Comparison of ENCODE assay signal across 24 mouse cellular contexts in the genomic region with DNA sequence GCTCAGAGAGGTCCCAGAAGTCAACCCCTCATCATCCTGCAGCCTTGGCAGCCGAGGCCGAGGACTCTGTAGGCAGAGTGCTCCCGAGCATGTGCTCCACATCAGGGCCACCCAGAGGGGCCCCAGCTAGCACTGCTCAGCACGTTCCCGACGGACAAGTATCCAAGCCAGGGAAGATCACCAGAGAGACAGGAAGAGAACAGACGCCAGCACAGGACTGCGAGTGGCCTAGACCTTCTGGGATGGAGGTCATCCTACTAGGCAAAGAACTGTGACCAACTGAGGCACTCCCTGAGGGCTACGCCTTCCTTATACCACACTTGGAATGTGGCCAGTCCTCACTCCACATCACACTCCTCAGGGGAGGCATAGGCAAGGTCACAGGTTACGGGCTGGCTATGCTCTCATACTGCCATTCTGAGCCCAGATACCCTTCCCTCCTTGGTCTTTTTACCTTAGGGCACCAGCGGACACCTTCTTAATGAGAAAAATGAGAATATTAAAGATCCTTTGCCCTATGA. TPM values are rescaled to one million over a fixed set of nuclear protein-coding genes. Genes with fewer than 3 reads are reported as not detected.
DNase-seq lines count a peak whose midpoint lies in the region; TF ChIP-seq lines count a peak whose summit lies in the region.
"Had no signal": no experiment of that assay in that cellular context is flagged by ENCODE, and none has a peak within 500 bp of the region (broad histone marks: within the 10 kb centered on the region; RNA-seq: fewer than 3 reads in every experiment).

No protein-coding gene starts in this region.

- TF ChIP-seq POLR2A in heart, adult 2 months (IDR thresholded peaks at IDR 0.05; ENCODE audit: insufficient read depth, low read depth, low read length): no peak

- intact Hi-C loops in heart, adult 2 months (cut with DNase I): no loop called here

- peaks cover 3% of the 10 kb centered on the region; the same call in 1 of the 2 replicates for H3K79me2 ChIP-seq in heart, adult 2 months (replicated peaks; ENCODE audit: control insufficient read depth, insufficient read depth, low read length)

- H3K9ac ChIP-seq in heart, adult 2 months (ENCODE audit: low read depth, low read length): no peak overlapping the region
- H3K9ac ChIP-seq: embryonic facial prominence, embryonic 13.5 days; embryonic facial prominence, embryonic 15.5 days; forebrain, embryonic 12.5 days had no signal

- H3K27ac ChIP-seq in heart, embryonic 10.5 days: no peak overlapping the region
- no peak overlapping the region for H3K27ac ChIP-seq in heart, adult 2 months
- H3K27ac ChIP-seq in brown adipose tissue, adult 24 weeks (replicated peaks; ENCODE audit: low read depth, low read length): peak overlapping the region; percentile 99
- H3K27ac ChIP-seq: embryonic facial prominence, embryonic 13.5 days; embryonic facial prominence, embryonic 15.5 days; forebrain, embryonic 10.5 days; forebrain, embryonic 12.5 days had no signal

- DNase-seq in adrenal gland, postnatal 14 days: peak; percentile 62
- no peak for DNase-seq in adrenal gland, adult 2 months
- peak; percentile 68 for DNase-seq in heart, embryonic 10.5 days (ENCODE audit: low spot score)
- no peak for DNase-seq in heart, adult 2 months
- DNase-seq in adipocyte (ENCODE audit: low spot score): peak; percentile 64
- DNase-seq in lung, adult 18-20 months: no peak
- DNase-seq: adrenal gland, postnatal 36 days; cerebellum, adult 11 months; cerebellum, adult 18-20 months; cerebellum, adult 8-10 months; cerebellum, adult 9-11 months; cerebellum, postnatal 14 days; cerebellum, postnatal 36 days; embryo, embryonic 11 days had no signal

- WGBS in heart, embryonic 10.5 days: 87% methylated on average over 11 of the region's 11 CpGs
- WGBS in heart, adult 2 months: 67% methylated on average over 11 of the region's 11 CpGs

- H3K9me3 ChIP-seq in heart, embryonic 10.5 days: no peaks in the 10 kb centered on the region
- H3K9me3 ChIP-seq: embryonic facial prominence, embryonic 13.5 days; embryonic facial prominence, embryonic 15.5 days; forebrain, embryonic 10.5 days; forebrain, embryonic 12.5 days had no signal

- no peaks in the 10 kb centered on the region for H3K27me3 ChIP-seq in heart, embryonic 10.5 days (ENCODE audit: insufficient read depth, poor library complexity, severe bottlenecking)
- no peaks in the 10 kb centered on the region for H3K27me3 ChIP-seq in heart, adult 2 months (ENCODE audit: control insufficient read depth, insufficient read depth, low read length)
- H3K27me3 ChIP-seq: embryonic facial prominence, embryonic 13.5 days; embryonic facial prominence, embryonic 15.5 days; forebrain, embryonic 12.5 days had no signal

- no peak for TF ChIP-seq EP300 in heart, adult 2 months (IDR thresholded peaks at IDR 0.05; ENCODE audit: insufficient read depth, low read depth, low read length)

- TF ChIP-seq CTCF in heart, adult 2 months (IDR thresholded peaks at IDR 0.05): no peak

- no peaks in the 10 kb centered on the region for H3K4me1 ChIP-seq in heart, embryonic 10.5 days
- H3K4me1 ChIP-seq in heart, adult 2 months (ENCODE audit: control insufficient read depth, insufficient read depth, low read length): peaks cover 2% of the 10 kb centered on the region
- H3K4me1 ChIP-seq in brown adipose tissue, adult 24 weeks (ENCODE audit: control insufficient read depth, insufficient read depth, insufficient read length, low read length): peaks cover 4% of the 10 kb centered on the region; the same call in 1 of the 2 replicates
- H3K4me1 ChIP-seq: embryonic facial prominence, embryonic 13.5 days; embryonic facial prominence, embryonic 15.5 days; forebrain, embryonic 10.5 days; forebrain, embryonic 12.5 days had no signal

- H3K36me3 ChIP-seq in heart, embryonic 10.5 days: peaks cover 94% of the 10 kb centered on the region
- H3K36me3 ChIP-seq in heart, adult 2 months (ENCODE audit: control insufficient read depth, insufficient read depth, low read length): peaks cover 30% of the 10 kb centered on the region

- no peak overlapping the region for H3K4me3 ChIP-seq in heart, embryonic 10.5 days
- H3K4me3 ChIP-seq in heart, adult 2 months: no peak overlapping the region
- H3K4me3 ChIP-seq in brown adipose tissue, adult 24 weeks (ENCODE audit: insufficient read depth, low read depth, low read length): no peak overlapping the region
- H3K4me3 ChIP-seq: embryonic facial prominence, embryonic 13.5 days; embryonic facial prominence, embryonic 15.5 days; erythroblast, embryonic 14.5 days; forebrain, embryonic 10.5 days; forebrain, embryonic 12.5 days had no signal

RNA-seq across cellular contexts. Expression of gene Hadha, which starts 19.2 kb away (rescaled TPM):
- total RNA-seq in adrenal gland, postnatal 14 days (2021): 813 and 814 TPM in 2 replicates
- total RNA-seq in adrenal gland, adult 2 months (2021): 100 to 1,000 TPM; 558 to 581 TPM
- 72.9 and 82.6 TPM in 2 replicates for polyA plus RNA-seq in adrenal gland, adult 2 months (2012; rRNA removed)
- 136 and 210 TPM in 2 replicates for polyA plus RNA-seq in heart, embryonic 10.5 days (2016; fragmentation: Nextera tagmentation; extraction: Ambion mirVana)
- total RNA-seq in heart, adult 2 months (2021): 1,000 to 10,000 TPM; 1,174 to 1,333 TPM
- 367 and 592 TPM in 2 replicates for polyA plus RNA-seq in heart, adult 2 months (2012; rRNA removed)
- 1,889 and 2,102 TPM in 2 replicates for polyA plus RNA-seq in brown adipose tissue, adult 24 weeks (2012; ENCODE audit: insufficient read depth, insufficient read length, missing spikeins)

RNA-seq across cellular contexts. Expression of gene Hadhb, which starts 19.3 kb away (rescaled TPM):
- total RNA-seq in adrenal gland, postnatal 14 days (2021): 1,392 and 1,422 TPM in 2 replicates
- total RNA-seq in adrenal gland, adult 2 months (2021): 1,000 to 10,000 TPM in 1 of 2 experiments, 100 to 1,000 TPM in 1; 944 to 1,072 TPM
- polyA plus RNA-seq in adrenal gland, adult 2 months (2012; rRNA removed): 65.7 and 66.9 TPM in 2 replicates
- polyA plus RNA-seq in heart, embryonic 10.5 days (2016; fragmentation: Nextera tagmentation; extraction: Ambion mirVana): 207 and 288 TPM in 2 replicates
- 1,000 to 10,000 TPM; 1,981 to 2,338 TPM for total RNA-seq in heart, adult 2 months (2021)
- polyA plus RNA-seq in heart, adult 2 months (2012; rRNA removed): 1,187 and 1,731 TPM in 2 replicates
- polyA plus RNA-seq in brown adipose tissue, adult 24 weeks (2012; ENCODE audit: insufficient read depth, insufficient read length, missing spikeins): 4,023 and 4,386 TPM in 2 replicates

RNA-seq across cellular contexts. Expression of gene 3110082J24Rik, which starts 29.9 kb away (rescaled TPM):
- not detected in 2 replicates for total RNA-seq in adrenal gland, postnatal 14 days (2021)
- not detected for total RNA-seq in adrenal gland, adult 2 months (2021)
- polyA plus RNA-seq in adrenal gland, adult 2 months (2012; rRNA removed): not detected in 2 replicates
- polyA plus RNA-seq in heart, embryonic 10.5 days (2016; fragmentation: Nextera tagmentation; extraction: Ambion mirVana): 0.18 TPM in 1 of 2 replicates, not detected in the other
- not detected for total RNA-seq in heart, adult 2 months (2021)
- not detected in 2 replicates for polyA plus RNA-seq in heart, adult 2 months (2012; rRNA removed)
- not detected in 2 replicates for polyA plus RNA-seq in brown adipose tissue, adult 24 weeks (2012; ENCODE audit: insufficient read depth, insufficient read length, missing spikeins)
- total RNA-seq: adrenal gland, adult 18-20 months; adrenal gland, postnatal 36 days; common myeloid progenitor, adult 5-6 weeks; ES-E14; MEL had no signal
- polyA plus RNA-seq: embryonic facial prominence, embryonic 13.5 days; embryonic facial prominence, embryonic 15.5 days; erythroblast, embryonic 14.5 days had no signal

RNA-seq across cellular contexts. Expression of gene Garem2, which starts 30.8 kb away (rescaled TPM):
- total RNA-seq in adrenal gland, postnatal 14 days (2021): 0.19 and 0.26 TPM in 2 replicates
- under 1 TPM in 1 of 2 experiments, not detected in 1; 0.10 TPM for total RNA-seq in adrenal gland, adult 2 months (2021)
- 0.11 TPM in 1 of 2 replicates, not detected in the other for polyA plus RNA-seq in adrenal gland, adult 2 months (2012; rRNA removed)
- 0.27 and 0.39 TPM in 2 replicates for polyA plus RNA-seq in heart, embryonic 10.5 days (2016; fragmentation: Nextera tagmentation; extraction: Ambion mirVana)
- under 1 TPM; 0.07 to 0.13 TPM for total RNA-seq in heart, adult 2 months (2021)
- polyA plus RNA-seq in heart, adult 2 months (2012; rRNA removed): 0.23 and 0.44 TPM in 2 replicates
- not detected in 2 replicates for polyA plus RNA-seq in brown adipose tissue, adult 24 weeks (2012; ENCODE audit: insufficient read depth, insufficient read length, missing spikeins)
- total RNA-seq: adrenal gland, adult 18-20 months; adrenal gland, postnatal 36 days; common myeloid progenitor, adult 5-6 weeks had no signal
- polyA plus RNA-seq: erythroblast, embryonic 14.5 days had no signal

Comparison
In these comparisons a context has a peak if more than half of its experiments do, and no peak if none do; other contexts are left out.
1. DNase-seq: peak in adrenal gland, postnatal 14 days (single experiment), heart, embryonic 10.5 days (single experiment) and adipocyte (single experiment); none in adrenal gland, adult 2 months (single experiment), heart, adult 2 months (0 of 2) and lung, adult 18-20 months (0 of 2).